Mouse (Mus musculus) left cerebral cortex, postnatal 10 days (tissue): Measurements from ENCODE around the gene Astl. TPM values are rescaled to one million over a fixed set of nuclear protein-coding genes. Genes with fewer than 3 reads are reported as not detected.
A peak's percentile ranks its signal among the peaks of the same experiment; 100 is the strongest.
"Not testable (repeated sequence)": the region's sequence is repeated elsewhere in the genome, so short reads cannot be mapped to it uniquely, and the experiment has no call there.

Experiments
- DNase-seq, 2 experiments: peaks; one replicate each; pipeline ENCODE4 v3.0.0; 2021 to 2022; ENCODE audit warnings: low spot score in 2 of 2, mixed read lengths in 1 of 2; ENCODE audit errors: extremely low spot score in 1 of 2
- intact Hi-C: fragments of 180-260 bp; cut with DNase I; formaldehyde crosslinking; loops from one replicate; pipeline ENCODE4 v1.15.1; 2025
- total RNA-seq, 2 experiments: library from RNA; stranded (reverse); gene quantifications; 2 replicates each; pipeline ENCODE4 v1.2.3; 2021

The Astl gene
- not detected for total RNA-seq

DNA sequence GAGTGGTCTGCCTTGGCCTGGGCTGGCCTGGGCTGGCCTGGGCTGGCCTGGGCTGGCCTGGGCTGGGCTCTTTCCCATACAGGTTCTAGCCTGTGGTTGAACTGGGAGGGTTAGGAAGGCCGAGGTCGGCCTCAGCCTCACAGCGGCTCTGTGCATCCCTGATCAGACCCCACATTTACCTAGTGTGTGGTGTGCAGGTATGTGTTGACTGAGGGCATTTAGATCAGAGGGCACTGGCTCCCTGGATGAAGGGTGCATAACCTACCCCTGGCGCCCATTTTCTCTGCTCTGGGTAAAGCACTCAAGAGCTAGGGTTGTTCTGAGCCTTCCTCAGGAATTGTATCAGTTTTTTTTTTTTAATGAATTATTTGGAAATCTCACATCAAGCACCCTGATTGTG, at the start of gene Astl:
TSS of gene Astl (plus strand) at position 224 of the 400 bp plus-strand sequence.
- intact Hi-C loops: no loop called here
- no peak for DNase-seq

DNA sequence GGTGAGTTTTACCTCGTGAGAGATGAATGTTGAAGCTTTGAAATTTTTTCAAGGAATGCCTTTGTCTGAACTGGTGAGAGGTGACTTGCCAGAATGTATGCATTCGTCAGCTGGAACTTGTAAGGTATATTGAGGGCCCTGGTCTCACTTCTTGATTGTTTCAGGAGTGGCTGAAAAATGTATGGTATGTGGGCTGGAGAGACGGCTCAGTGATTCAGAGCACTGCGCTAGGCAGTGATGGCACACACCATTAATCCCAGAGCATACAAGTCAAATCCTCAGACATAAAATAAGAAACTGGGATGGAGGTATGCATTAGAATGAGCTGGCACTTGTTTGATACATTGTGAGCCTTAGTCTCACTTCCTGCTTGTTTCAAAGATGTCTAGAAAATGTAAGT, 46.2 kb upstream of the Astl start:
- no peak for DNase-seq
- intact Hi-C loops: no loop called here

GRCm38 (mm10) chr2:127297001-127297805, 41.2 kb upstream of the Astl start:
- intact Hi-C loops: no loop called here
- DNase-seq: no peak

DNA sequence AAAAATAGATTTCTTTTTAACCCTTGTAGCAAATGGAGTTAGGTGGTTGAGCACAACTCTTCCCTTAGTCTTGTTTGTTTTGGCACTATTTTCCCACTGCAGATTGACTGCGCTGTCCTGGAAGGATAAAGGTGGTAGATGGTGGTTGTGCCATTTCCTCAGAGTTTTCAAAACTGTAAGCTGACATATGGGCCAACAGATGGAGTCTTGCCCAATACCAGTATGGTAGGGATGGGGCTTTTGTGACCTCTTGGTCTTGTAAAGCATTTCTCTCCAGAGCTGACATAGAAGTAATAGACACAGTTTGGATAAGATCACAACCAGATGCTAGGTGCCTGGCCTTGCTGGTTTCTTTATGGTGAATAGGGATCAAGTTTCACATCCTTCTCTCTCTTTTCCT, 40.4 kb upstream of the Astl start:
- intact Hi-C loops: no loop called here
- DNase-seq: no peak

GRCm38 (mm10) chr2:127300701-127301100, 37.7 kb upstream of the Astl start:
- DNase-seq: no peak
- intact Hi-C loops: no loop called here

GRCm38 (mm10) chr2:127301883-127302282, 36.6 kb upstream of the Astl start:
- DNase-seq: no peak
- intact Hi-C loops: no loop called here

DNA sequence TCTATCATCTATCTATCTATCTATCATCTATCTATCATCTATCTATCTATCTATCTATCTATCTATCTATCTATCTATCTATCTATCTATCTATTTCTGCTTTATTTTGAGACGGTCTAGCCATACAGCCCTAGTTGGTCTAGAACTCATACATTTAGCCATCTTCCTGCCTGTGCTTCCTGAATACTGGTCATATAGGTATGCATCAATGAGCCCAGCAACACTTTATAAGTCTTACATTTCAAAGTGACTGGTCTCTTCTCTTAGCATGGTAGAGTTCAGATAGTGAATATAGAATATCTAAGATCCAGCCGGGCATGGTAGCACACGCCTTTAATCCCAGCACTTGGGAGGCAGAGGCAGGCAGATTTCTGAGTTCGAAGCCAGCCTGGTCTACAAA, 34.2 kb upstream of the Astl start:
- DNase-seq, intact Hi-C loops: not testable (repeated sequence)

GRCm38 (mm10) chr2:127304609-127305210, 33.7 kb upstream of the Astl start:
- DNase-seq: no peak
- intact Hi-C loops: loop anchor here (5.0 kb wide), 1 partner anchor 38 kb away; no protein-coding TSS in a partner anchor

GRCm38 (mm10) chr2:127306123-127306522, 32.3 kb upstream of the Astl start:
- DNase-seq: no peak
- intact Hi-C loops: loop anchor here (5.0 kb wide), 1 partner anchor 36 kb away; no protein-coding TSS in a partner anchor

DNA sequence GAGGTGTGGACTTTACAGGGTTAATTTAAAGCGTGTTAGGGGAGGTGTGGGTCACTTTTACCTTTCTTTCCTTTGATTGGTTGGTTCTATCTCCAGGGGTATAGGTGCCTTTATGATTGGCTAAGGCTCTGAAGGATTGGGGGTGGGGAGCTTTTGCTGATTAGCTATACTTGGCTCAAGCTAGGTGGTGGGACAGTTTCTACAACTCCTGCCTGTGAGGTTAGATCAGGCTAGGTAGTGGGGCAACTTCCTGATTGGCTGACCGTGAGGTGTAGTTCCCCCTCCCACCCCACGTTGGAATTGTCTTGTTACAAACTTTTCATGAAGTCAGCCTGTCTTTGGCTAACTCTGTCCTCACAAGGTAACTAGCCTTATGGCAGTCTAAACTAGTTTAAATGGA, 31.3 kb upstream of the Astl start:
- intact Hi-C loops: loop anchor here (5.0 kb wide), 1 partner anchor 35 kb away; no protein-coding TSS in a partner anchor
- DNase-seq: no peak

DNA sequence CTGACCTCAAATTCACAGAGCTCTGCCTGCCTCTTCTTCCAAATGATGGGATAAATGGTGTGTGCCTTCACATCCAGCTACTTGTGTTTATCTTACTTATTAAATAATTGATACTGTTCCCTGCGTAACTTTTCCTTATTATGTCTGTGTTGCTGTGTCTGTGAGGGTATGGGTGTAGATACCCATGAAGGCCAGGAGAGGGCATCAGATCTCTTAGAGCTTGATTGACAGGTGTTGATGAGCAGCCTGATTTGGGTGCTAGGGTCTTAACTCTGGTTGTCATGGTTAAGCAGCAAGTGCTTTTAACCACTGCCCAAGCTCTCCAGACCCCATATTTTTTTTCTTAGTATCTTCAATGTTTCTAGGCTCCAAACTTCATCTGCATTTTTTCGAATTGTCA, 29.8 kb upstream of the Astl start:
- no peak for DNase-seq
- intact Hi-C loops: loop anchor here (5.0 kb wide), 1 partner anchor 34 kb away; no protein-coding TSS in a partner anchor

GRCm38 (mm10) chr2:127310246-127310645, 28.2 kb upstream of the Astl start:
- no peak for DNase-seq
- intact Hi-C loops: no loop called here

DNA sequence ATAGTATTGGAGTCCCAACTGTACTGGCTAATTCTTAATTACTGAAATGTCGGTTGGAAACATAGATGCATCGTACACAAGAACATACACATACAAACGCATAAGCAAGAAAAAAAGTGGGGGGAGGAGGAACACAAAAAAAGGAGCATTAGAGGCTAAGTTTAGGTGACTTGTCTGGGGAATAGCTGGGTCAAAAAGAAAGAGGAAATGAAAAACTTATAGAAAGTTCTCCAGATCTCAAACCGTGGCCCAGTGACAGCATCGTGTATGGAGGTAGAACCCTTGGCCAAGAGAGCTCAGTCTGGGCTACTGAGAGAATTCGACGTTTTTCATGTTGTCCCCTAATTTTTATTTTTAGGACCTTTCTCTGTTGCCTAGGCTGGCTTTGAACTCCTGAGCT, 27.8 kb upstream of the Astl start:
- intact Hi-C loops: no loop called here
- no peak for DNase-seq

DNA sequence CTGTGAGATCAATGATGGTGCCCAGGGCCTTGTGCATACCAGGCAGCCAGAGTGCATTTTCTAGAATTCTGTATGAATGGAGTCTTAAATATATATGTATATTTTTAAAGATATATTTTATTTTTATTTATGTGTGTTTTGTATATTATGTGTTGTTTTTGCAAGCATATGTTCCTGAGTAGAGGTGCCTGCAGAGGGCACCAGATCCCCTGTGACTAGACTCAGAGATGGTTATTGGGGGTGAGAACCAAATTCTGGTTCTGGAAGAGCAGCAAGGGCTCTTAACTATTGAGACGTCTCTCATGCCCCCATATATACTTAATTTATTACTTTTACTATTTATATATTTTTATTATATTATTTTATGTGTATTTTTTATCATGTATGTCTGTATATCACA, 27.2 kb upstream of the Astl start:
- DNase-seq: no peak
- intact Hi-C loops: no loop called here

GRCm38 (mm10) chr2:127312801-127313200, 25.6 kb upstream of the Astl start:
- intact Hi-C loops: no loop called here

DNA sequence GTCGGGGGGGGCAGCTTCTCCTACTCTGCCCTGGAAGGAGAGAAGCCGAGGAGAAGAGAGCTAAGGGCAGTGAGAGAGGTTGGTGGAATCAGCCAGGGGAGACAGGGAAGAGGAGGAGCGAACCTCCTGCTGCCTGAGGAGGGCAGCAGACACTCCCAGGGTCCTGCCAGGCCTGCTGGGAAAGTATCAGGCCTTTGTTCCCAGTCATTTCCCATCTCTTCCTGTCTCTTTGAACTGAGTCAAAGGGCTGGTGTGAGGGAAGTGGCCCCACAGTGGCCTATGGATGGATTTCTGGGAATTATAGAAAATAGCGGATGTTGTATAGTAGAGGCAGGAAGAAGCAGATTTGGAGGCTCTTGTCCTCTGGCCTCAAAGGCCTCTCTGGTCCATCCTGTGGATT, 24.6 kb upstream of the Astl start:
- intact Hi-C loops: no loop called here
- peak in 1 of 2 experiments; percentile 41 for DNase-seq

More at GRCm38 (mm10) chr2:127312801-127313200, 25.6 kb upstream of the Astl start:
- DNase-seq: no peak

DNA sequence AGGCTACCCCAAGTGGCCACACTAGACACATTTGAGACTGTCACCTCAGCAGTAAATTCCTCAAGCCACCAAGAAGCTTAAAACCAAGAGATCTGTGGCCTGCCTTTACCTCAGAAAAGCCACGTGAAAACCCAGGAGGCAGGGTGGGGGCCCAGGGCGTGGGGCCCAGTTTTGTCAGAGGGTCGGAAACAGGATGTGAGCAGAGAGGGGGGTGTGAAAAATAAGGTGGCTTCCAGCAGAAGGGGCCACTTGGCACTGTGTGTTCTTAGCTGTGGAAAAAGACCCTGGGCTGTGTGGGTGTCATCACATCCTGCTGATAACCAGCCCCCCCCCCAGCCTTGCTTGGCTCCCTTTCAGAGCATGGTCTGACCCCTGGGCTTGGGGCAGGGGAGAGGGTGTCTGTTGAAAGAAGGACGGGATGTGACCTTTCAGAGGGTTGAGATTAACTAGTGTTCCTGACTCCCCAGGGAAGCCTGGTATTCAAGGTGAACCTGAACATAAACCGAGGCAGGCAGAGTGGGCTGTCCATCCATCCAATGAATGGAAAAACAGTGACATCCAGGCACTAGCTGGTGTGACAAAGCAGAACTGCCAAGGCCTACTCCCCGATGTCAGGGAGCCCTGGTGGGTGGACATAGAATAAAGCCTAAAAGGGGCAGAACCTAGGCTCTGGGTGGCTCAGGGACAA, 23.8 kb upstream of the Astl start:
- intact Hi-C loops: no loop called here
- no peak for DNase-seq

- DNase-seq: no peak
- intact Hi-C loops: no loop called here
Measured at GRCm38 (mm10) chr2:127315155-127315470, 23.3 kb upstream of the Astl start.

- intact Hi-C loops: no loop called here
- no peak for DNase-seq
Measured at GRCm38 (mm10) chr2:127316431-127316830, 22.0 kb upstream of the Astl start.

DNA sequence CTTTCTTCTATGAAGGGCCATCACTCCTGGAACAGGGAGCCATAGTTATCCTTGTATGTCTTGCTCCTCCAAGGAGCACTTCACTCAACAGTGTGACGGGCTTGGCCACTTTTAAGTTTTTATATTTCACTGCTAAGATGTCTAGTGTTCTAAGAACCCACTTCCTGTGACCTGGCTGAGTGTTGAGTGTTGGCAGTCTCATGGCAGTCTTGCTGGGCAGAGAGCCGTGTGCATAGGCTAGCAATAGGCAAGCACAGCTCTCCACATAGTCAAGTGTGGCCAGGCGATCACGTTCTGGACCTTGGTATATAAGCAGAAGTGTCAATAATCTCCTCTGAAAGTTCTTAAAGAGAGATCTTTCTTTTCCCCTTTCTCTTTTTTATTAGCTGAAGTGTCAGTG, 20.3 kb upstream of the Astl start:
- intact Hi-C loops: no loop called here
- no peak for DNase-seq
